Mouse (Mus musculus): ENCODE results near the gene Dirc2. TPM values are rescaled to one million over a fixed set of nuclear protein-coding genes. Genes with fewer than 3 reads are reported as not detected.

Dirc2 gene
- total and polyA plus RNA-seq, 3 experiments: 43.2 to 61.9 (median 49.9) TPM

GRCm38 (mm10) chr16:35747417-35748236 is 21.5 kb downstream of the Dirc2 start:
- peaks cover 7% of the 10 kb centered on the region for H3K4me1 ChIP-seq (ENCODE audit: control insufficient read depth, insufficient read depth, low read length)
- 62% methylated on average over 9 of the region's 9 CpGs for WGBS
- peak in 1 of 2 experiments; percentile 38 for DNase-seq
- TF ChIP-seq CTCF (IDR thresholded peaks at IDR 0.05): no peak
- peak overlapping the region; percentile 20 for H3K27ac ChIP-seq
- H3K27me3 ChIP-seq (ENCODE audit: control insufficient read depth, insufficient read depth, low read length): no peaks in the 10 kb centered on the region
- H3K36me3 ChIP-seq (ENCODE audit: control insufficient read depth, insufficient read depth, low read length): peaks cover 8% of the 10 kb centered on the region
- intact Hi-C loops (cut with DNase I): no loop called here
- H3K79me2 ChIP-seq (replicated peaks; ENCODE audit: control insufficient read depth, insufficient read depth, low read length): peaks cover 2% of the 10 kb centered on the region
- H3K4me3 ChIP-seq: no peak overlapping the region
- H3K9ac ChIP-seq (ENCODE audit: low read depth, low read length): no peak overlapping the region

- WGBS: 60% methylated on average over 12 of the region's 12 CpGs
- H3K79me2 ChIP-seq (replicated peaks; ENCODE audit: control insufficient read depth, insufficient read depth, low read length): peaks cover 2% of the 10 kb centered on the region; the same call in 1 of the 2 replicates
- peaks cover 11% of the 10 kb centered on the region for H3K4me1 ChIP-seq (ENCODE audit: control insufficient read depth, insufficient read depth, low read length)
Observed at GRCm38 (mm10) chr16:35742251-35742937, 26.8 kb downstream of the Dirc2 start.

GRCm38 (mm10) chr16:35741621-35742020 is 27.5 kb downstream of the Dirc2 start:
- no peak for DNase-seq
- H3K9ac ChIP-seq (ENCODE audit: low read depth, low read length): no peak overlapping the region
- H3K79me2 ChIP-seq (replicated peaks; ENCODE audit: control insufficient read depth, insufficient read depth, low read length): peaks cover 2% of the 10 kb centered on the region; the same call in 1 of the 2 replicates
- no peak for TF ChIP-seq EP300 (IDR thresholded peaks at IDR 0.05; ENCODE audit: insufficient read depth, low read depth, low read length)
- WGBS: 97% methylated on average over 5 of the region's 5 CpGs
- H3K36me3 ChIP-seq (ENCODE audit: control insufficient read depth, insufficient read depth, low read length): no peaks in the 10 kb centered on the region; the same call in 1 of the 2 replicates
- H3K4me3 ChIP-seq: no peak overlapping the region
- intact Hi-C loops (cut with DNase I): no loop called here
- H3K4me1 ChIP-seq (ENCODE audit: control insufficient read depth, insufficient read depth, low read length): peaks cover 11% of the 10 kb centered on the region
- no peaks in the 10 kb centered on the region for H3K27me3 ChIP-seq (ENCODE audit: control insufficient read depth, insufficient read depth, low read length)
- no peak overlapping the region for H3K27ac ChIP-seq

More at GRCm38 (mm10) chr16:35742251-35742937, 26.8 kb downstream of the Dirc2 start:
- TF ChIP-seq POLR2A (IDR thresholded peaks at IDR 0.05; ENCODE audit: insufficient read depth, low read depth, low read length): no peak
- no peak for TF ChIP-seq CTCF (IDR thresholded peaks at IDR 0.05)
- TF ChIP-seq EP300 (IDR thresholded peaks at IDR 0.05; ENCODE audit: insufficient read depth, low read depth, low read length): no peak
- Histone ChIP-seq H3K4me3 (no peak overlapping the region), H3K27ac (no peak overlapping the region), H3K27me3 (ENCODE audit: control insufficient read depth, insufficient read depth, low read length) (no peaks in the 10 kb centered on the region), H3K36me3 (ENCODE audit: control insufficient read depth, insufficient read depth, low read length) (no peaks in the 10 kb centered on the region; the same call in 1 of the 2 replicates), H3K9ac (ENCODE audit: low read depth, low read length) (no peak overlapping the region)
- DNase-seq: no peak
- intact Hi-C loops (cut with DNase I): no loop called here

GRCm38 (mm10) chr16:35740943-35741342 is 28.2 kb downstream of the Dirc2 start:
- intact Hi-C loops (cut with DNase I): no loop called here
- Histone ChIP-seq H3K36me3 (ENCODE audit: control insufficient read depth, insufficient read depth, low read length) (no peaks in the 10 kb centered on the region), H3K27me3 (ENCODE audit: control insufficient read depth, insufficient read depth, low read length) (no peaks in the 10 kb centered on the region), H3K79me2 (replicated peaks; ENCODE audit: control insufficient read depth, insufficient read depth, low read length) (peaks cover 2% of the 10 kb centered on the region; the same call in 1 of the 2 replicates), H3K9ac (ENCODE audit: low read depth, low read length) (no peak overlapping the region), H3K4me1 (ENCODE audit: control insufficient read depth, insufficient read depth, low read length) (peaks cover 11% of the 10 kb centered on the region), H3K4me3 (no peak overlapping the region), H3K27ac (no peak overlapping the region)
- 63% methylated on average over 6 of the region's 6 CpGs for WGBS
- TF ChIP-seq POLR2A (IDR thresholded peaks at IDR 0.05; ENCODE audit: insufficient read depth, low read depth, low read length): no peak
- TF ChIP-seq CTCF (IDR thresholded peaks at IDR 0.05): no peak
- TF ChIP-seq EP300 (IDR thresholded peaks at IDR 0.05; ENCODE audit: insufficient read depth, low read depth, low read length): no peak
- DNase-seq: no peak

- Histone ChIP-seq H3K27ac (no peak overlapping the region), H3K4me1 (ENCODE audit: control insufficient read depth, insufficient read depth, low read length) (peaks cover 11% of the 10 kb centered on the region)
- intact Hi-C loops (cut with DNase I): no loop called here
Observed at GRCm38 (mm10) chr16:35740357-35740756, 28.8 kb downstream of the Dirc2 start.

GRCm38 (mm10) chr16:35739548-35739947 is 29.6 kb downstream of the Dirc2 start:
- no peak overlapping the region for H3K4me3 ChIP-seq
- DNase-seq: no peak
- H3K36me3 ChIP-seq (ENCODE audit: control insufficient read depth, insufficient read depth, low read length): no peaks in the 10 kb centered on the region
- H3K27ac ChIP-seq: no peak overlapping the region
- no peaks in the 10 kb centered on the region; the same call in 1 of the 2 replicates for H3K79me2 ChIP-seq (replicated peaks; ENCODE audit: control insufficient read depth, insufficient read depth, low read length)
- 26% methylated on average over 1 of the region's 1 CpGs for WGBS
- H3K4me1 ChIP-seq (ENCODE audit: control insufficient read depth, insufficient read depth, low read length): peaks cover 11% of the 10 kb centered on the region
- no peaks in the 10 kb centered on the region for H3K27me3 ChIP-seq (ENCODE audit: control insufficient read depth, insufficient read depth, low read length)
- no peak overlapping the region for H3K9ac ChIP-seq (ENCODE audit: low read depth, low read length)
- intact Hi-C loops (cut with DNase I): no loop called here
- TF ChIP-seq CTCF (IDR thresholded peaks at IDR 0.05) (no peak), EP300 (IDR thresholded peaks at IDR 0.05; ENCODE audit: insufficient read depth, low read depth, low read length) (no peak), POLR2A (IDR thresholded peaks at IDR 0.05; ENCODE audit: insufficient read depth, low read depth, low read length) (no peak)

More at GRCm38 (mm10) chr16:35740357-35740756, 28.8 kb downstream of the Dirc2 start:
- TF ChIP-seq EP300 (IDR thresholded peaks at IDR 0.05; ENCODE audit: insufficient read depth, low read depth, low read length) (no peak), CTCF (IDR thresholded peaks at IDR 0.05) (no peak), POLR2A (IDR thresholded peaks at IDR 0.05; ENCODE audit: insufficient read depth, low read depth, low read length) (no peak)
- no peak overlapping the region for H3K4me3 ChIP-seq
- no peaks in the 10 kb centered on the region for H3K27me3 ChIP-seq (ENCODE audit: control insufficient read depth, insufficient read depth, low read length)
- no peaks in the 10 kb centered on the region for H3K36me3 ChIP-seq (ENCODE audit: control insufficient read depth, insufficient read depth, low read length)
- peaks cover 2% of the 10 kb centered on the region; the same call in 1 of the 2 replicates for H3K79me2 ChIP-seq (replicated peaks; ENCODE audit: control insufficient read depth, insufficient read depth, low read length)
- WGBS: 73% methylated on average over 12 of the region's 12 CpGs
- no peak overlapping the region for H3K9ac ChIP-seq (ENCODE audit: low read depth, low read length)
- no peak for DNase-seq
